Mouse (Mus musculus): ENCODE results near the gene Trp53bp2. TPM values are rescaled to one million over a fixed set of nuclear protein-coding genes. Genes with fewer than 3 reads are reported as not detected.

Gene Trp53bp2
- polyA plus RNA-seq, 1 experiment from 2014 or later = 22.4 TPM

- Histone ChIP-seq H3K27me3 (ENCODE audit: control insufficient read depth, insufficient read depth, low read depth, low read length) (no peaks in the 10 kb centered on the region), H3K27ac (ENCODE audit: low read length) (no peak overlapping the region), H3K9me3 (ENCODE audit: control insufficient read depth, low read length) (no peaks in the 10 kb centered on the region), H3K4me1 (replicated peaks; ENCODE audit: control insufficient read depth, insufficient read depth, low read length) (peaks cover 8% of the 10 kb centered on the region), H3K4me3 (ENCODE audit: low read length) (no peak overlapping the region), H3K36me3 (ENCODE audit: control insufficient read depth, insufficient read depth, low read length) (peaks cover 35% of the 10 kb centered on the region), H3K4me2 (ENCODE audit: low read depth, low read length) (no peak overlapping the region), H3K9ac (ENCODE audit: low read length) (no peak overlapping the region)
- ATAC-seq (ENCODE audit: low read depth) = no peak
- 61% methylated on average over 2 of the region's 2 CpGs for WGBS
These were observed 35.1 kb downstream of the Trp53bp2 start for GRCm38 (mm10) chr1:182444116-182444515.

GRCm38 (mm10) chr1:182448276-182449035 lies 39.5 kb downstream of the Trp53bp2 start:
- ATAC-seq (ENCODE audit: low read depth) = no peak
- H3K9me3 ChIP-seq (ENCODE audit: control insufficient read depth, low read length) = no peaks in the 10 kb centered on the region

GRCm38 (mm10) chr1:182452473-182452872 lies 43.5 kb downstream of the Trp53bp2 start:
- Histone ChIP-seq H3K27me3 (ENCODE audit: control insufficient read depth, insufficient read depth, low read depth, low read length) (no peaks in the 10 kb centered on the region), H3K9ac (ENCODE audit: low read length) (no peak overlapping the region), H3K36me3 (ENCODE audit: control insufficient read depth, insufficient read depth, low read length) (peaks cover 24% of the 10 kb centered on the region), H3K4me1 (replicated peaks; ENCODE audit: control insufficient read depth, insufficient read depth, low read length) (no peaks in the 10 kb centered on the region), H3K4me3 (ENCODE audit: low read length) (no peak overlapping the region), H3K9me3 (ENCODE audit: control insufficient read depth, low read length) (no peaks in the 10 kb centered on the region), H3K27ac (ENCODE audit: low read length) (no peak overlapping the region), H3K4me2 (ENCODE audit: low read depth, low read length) (no peak overlapping the region)
- 74% methylated on average over 4 of the region's 4 CpGs for WGBS
- no peak for ATAC-seq (ENCODE audit: low read depth)

More at GRCm38 (mm10) chr1:182448276-182449035, 39.5 kb downstream of the Trp53bp2 start:
- H3K27me3 ChIP-seq (ENCODE audit: control insufficient read depth, insufficient read depth, low read depth, low read length) = no peaks in the 10 kb centered on the region
- 96% methylated on average over 14 of the region's 14 CpGs for WGBS
- H3K9ac ChIP-seq (ENCODE audit: low read length) = no peak overlapping the region
- H3K27ac ChIP-seq (ENCODE audit: low read length) = no peak overlapping the region
- no peak overlapping the region for H3K4me2 ChIP-seq (ENCODE audit: low read depth, low read length)
- no peak overlapping the region for H3K4me3 ChIP-seq (ENCODE audit: low read length)
- H3K4me1 ChIP-seq (replicated peaks; ENCODE audit: control insufficient read depth, insufficient read depth, low read length) = no peaks in the 10 kb centered on the region
- H3K36me3 ChIP-seq (ENCODE audit: control insufficient read depth, insufficient read depth, low read length) = peaks cover 28% of the 10 kb centered on the region

- H3K36me3 ChIP-seq (ENCODE audit: control insufficient read depth, insufficient read depth, low read length) = peaks cover 22% of the 10 kb centered on the region
- ATAC-seq (ENCODE audit: low read depth) = no peak
- H3K4me2 ChIP-seq (ENCODE audit: low read depth, low read length) = no peak overlapping the region
- 81% methylated on average over 2 of the region's 2 CpGs for WGBS
- H3K4me3 ChIP-seq (ENCODE audit: low read length) = no peak overlapping the region
- no peaks in the 10 kb centered on the region for H3K27me3 ChIP-seq (ENCODE audit: control insufficient read depth, insufficient read depth, low read depth, low read length)
- H3K27ac ChIP-seq (ENCODE audit: low read length) = no peak overlapping the region
- H3K9ac ChIP-seq (ENCODE audit: low read length) = no peak overlapping the region
- H3K9me3 ChIP-seq (ENCODE audit: control insufficient read depth, low read length) = no peaks in the 10 kb centered on the region
- no peaks in the 10 kb centered on the region; the same call in 1 of the 2 replicates for H3K4me1 ChIP-seq (replicated peaks; ENCODE audit: control insufficient read depth, insufficient read depth, low read length)
These were observed 46.1 kb downstream of the Trp53bp2 start for GRCm38 (mm10) chr1:182455080-182455479.

GRCm38 (mm10) chr1:182458556-182458955 lies 49.6 kb downstream of the Trp53bp2 start:
- H3K27ac ChIP-seq (ENCODE audit: low read length) = no peak overlapping the region
- no peak for ATAC-seq (ENCODE audit: low read depth)
- no peaks in the 10 kb centered on the region for H3K27me3 ChIP-seq (ENCODE audit: control insufficient read depth, insufficient read depth, low read depth, low read length)
- peaks cover 16% of the 10 kb centered on the region for H3K4me1 ChIP-seq (replicated peaks; ENCODE audit: control insufficient read depth, insufficient read depth, low read length)
- H3K4me2 ChIP-seq (ENCODE audit: low read depth, low read length) = no peak overlapping the region
- H3K9me3 ChIP-seq (ENCODE audit: control insufficient read depth, low read length) = no peaks in the 10 kb centered on the region
- peaks cover 27% of the 10 kb centered on the region for H3K36me3 ChIP-seq (ENCODE audit: control insufficient read depth, insufficient read depth, low read length)
- H3K9ac ChIP-seq (ENCODE audit: low read length) = no peak overlapping the region
- H3K4me3 ChIP-seq (ENCODE audit: low read length) = no peak overlapping the region
- WGBS = 84% methylated on average over 19 of the region's 19 CpGs

- Histone ChIP-seq H3K4me1 (replicated peaks; ENCODE audit: control insufficient read depth, insufficient read depth, low read length) (peaks cover 16% of the 10 kb centered on the region), H3K27ac (ENCODE audit: low read length) (peak overlapping the region; percentile 36; the same call in 1 of the 2 replicates), H3K9me3 (ENCODE audit: control insufficient read depth, low read length) (no peaks in the 10 kb centered on the region), H3K9ac (ENCODE audit: low read length) (no peak overlapping the region), H3K4me3 (ENCODE audit: low read length) (no peak overlapping the region), H3K4me2 (ENCODE audit: low read depth, low read length) (no peak overlapping the region), H3K27me3 (ENCODE audit: control insufficient read depth, insufficient read depth, low read depth, low read length) (no peaks in the 10 kb centered on the region), H3K36me3 (ENCODE audit: control insufficient read depth, insufficient read depth, low read length) (peaks cover 23% of the 10 kb centered on the region)
- 70% methylated on average over 8 of the region's 8 CpGs for WGBS
- ATAC-seq (ENCODE audit: low read depth) = no peak
These were observed 50.5 kb downstream of the Trp53bp2 start for GRCm38 (mm10) chr1:182459436-182459835.

GRCm38 (mm10) chr1:182460291-182461244 lies 51.6 kb downstream of the Trp53bp2 start:
- 50% methylated on average over 13 of the region's 13 CpGs for WGBS
- H3K27ac ChIP-seq (ENCODE audit: low read length) = peak overlapping the region; percentile 84
- ATAC-seq (ENCODE audit: low read depth) = peak; percentile 87
- H3K4me3 ChIP-seq (ENCODE audit: low read length) = no peak overlapping the region
- no peaks in the 10 kb centered on the region for H3K9me3 ChIP-seq (ENCODE audit: control insufficient read depth, low read length)
- H3K9ac ChIP-seq (ENCODE audit: low read length) = 0 out of 2 replicates have a peak overlapping the region, but pooled peaks have one; percentile 4
- peaks cover 19% of the 10 kb centered on the region for H3K36me3 ChIP-seq (ENCODE audit: control insufficient read depth, insufficient read depth, low read length)
- no peaks in the 10 kb centered on the region for H3K27me3 ChIP-seq (ENCODE audit: control insufficient read depth, insufficient read depth, low read depth, low read length)
- peak overlapping the region; percentile 30 for H3K4me2 ChIP-seq (ENCODE audit: low read depth, low read length)
- H3K4me1 ChIP-seq (replicated peaks; ENCODE audit: control insufficient read depth, insufficient read depth, low read length) = peaks cover 16% of the 10 kb centered on the region

GRCm38 (mm10) chr1:182461261-182461660 lies 52.3 kb downstream of the Trp53bp2 start:
- peaks cover 14% of the 10 kb centered on the region for H3K36me3 ChIP-seq (ENCODE audit: control insufficient read depth, insufficient read depth, low read length)
- H3K27ac ChIP-seq (ENCODE audit: low read length) = peak overlapping the region; percentile 84
- no peaks in the 10 kb centered on the region for H3K27me3 ChIP-seq (ENCODE audit: control insufficient read depth, insufficient read depth, low read depth, low read length)
- 20% methylated on average over 7 of the region's 7 CpGs for WGBS
- H3K9ac ChIP-seq (ENCODE audit: low read length) = 0 out of 2 replicates have a peak overlapping the region, but pooled peaks have one; percentile 4
- H3K4me2 ChIP-seq (ENCODE audit: low read depth, low read length) = peak overlapping the region; percentile 30
- H3K4me1 ChIP-seq (replicated peaks; ENCODE audit: control insufficient read depth, insufficient read depth, low read length) = peaks cover 16% of the 10 kb centered on the region
- no peak overlapping the region for H3K4me3 ChIP-seq (ENCODE audit: low read length)
- no peaks in the 10 kb centered on the region for H3K9me3 ChIP-seq (ENCODE audit: control insufficient read depth, low read length)
- ATAC-seq (ENCODE audit: low read depth) = peak; percentile 63

- Histone ChIP-seq H3K27ac (ENCODE audit: low read length) (peak overlapping the region; percentile 39; the same call in 1 of the 2 replicates), H3K36me3 (ENCODE audit: control insufficient read depth, insufficient read depth, low read length) (peaks cover 14% of the 10 kb centered on the region), H3K9ac (ENCODE audit: low read length) (no peak overlapping the region), H3K4me1 (replicated peaks; ENCODE audit: control insufficient read depth, insufficient read depth, low read length) (peaks cover 16% of the 10 kb centered on the region), H3K27me3 (ENCODE audit: control insufficient read depth, insufficient read depth, low read depth, low read length) (no peaks in the 10 kb centered on the region), H3K4me3 (ENCODE audit: low read length) (no peak overlapping the region), H3K4me2 (ENCODE audit: low read depth, low read length) (no peak overlapping the region), H3K9me3 (ENCODE audit: control insufficient read depth, low read length) (no peaks in the 10 kb centered on the region)
- WGBS = 86% methylated on average over 10 of the region's 10 CpGs
- no peak for ATAC-seq (ENCODE audit: low read depth)
These were observed 52.8 kb downstream of the Trp53bp2 start for GRCm38 (mm10) chr1:182461813-182462212.
